Mouse (Mus musculus) cerebellum, adult 18-20 months (tissue): ENCODE results near the gene Hist1h2bn.
"Not testable (repeated sequence)": the region's sequence is repeated elsewhere in the genome, so short reads cannot be mapped to it uniquely, and the experiment has no call there.

Experiments
- DNase-seq, 2 experiments: peaks; one replicate each; pipeline ENCODE4 v3.0.0; 2021

The Hist1h2bn gene

DNA sequence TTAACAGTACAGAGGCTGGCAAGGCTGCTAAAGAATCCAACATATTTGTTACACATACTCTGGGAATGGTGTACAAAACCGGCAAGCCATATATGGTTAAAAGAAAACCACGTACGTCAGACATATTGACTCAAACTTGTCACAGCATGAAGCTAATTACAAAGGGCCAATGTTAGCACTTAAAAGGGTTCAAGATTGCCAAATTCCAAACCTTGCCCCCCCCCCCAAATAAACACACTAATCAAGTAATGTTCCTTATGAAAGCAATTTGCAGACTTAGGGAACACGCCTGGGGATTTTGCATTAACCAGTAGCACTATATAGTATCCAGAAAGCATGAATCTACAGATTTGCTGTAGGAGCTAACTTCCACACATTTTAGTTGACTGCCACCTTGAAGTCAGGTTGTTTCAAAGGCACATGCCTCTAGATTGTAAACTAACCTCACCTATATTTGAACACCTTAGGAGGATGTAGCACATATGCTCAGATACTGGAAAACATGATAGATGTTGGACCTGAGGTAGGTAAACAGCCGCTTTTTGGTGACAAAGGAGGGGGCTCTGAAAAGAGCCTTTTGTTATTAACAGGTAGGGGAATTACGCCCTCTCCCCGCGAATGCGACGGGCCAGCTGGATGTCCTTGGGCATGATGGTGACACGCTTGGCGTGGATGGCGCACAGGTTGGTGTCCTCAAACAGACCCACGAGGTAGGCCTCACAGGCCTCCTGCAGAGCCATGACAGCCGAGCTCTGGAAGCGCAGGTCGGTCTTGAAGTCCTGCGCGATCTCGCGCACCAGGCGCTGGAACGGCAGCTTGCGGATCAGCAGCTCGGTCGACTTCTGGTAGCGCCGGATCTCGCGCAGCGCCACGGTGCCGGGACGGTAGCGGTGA is 28.7 kb downstream of the Hist1h2bn start:
- DNase-seq, result peak in 1 of 2 experiments; percentile 40

DNA sequence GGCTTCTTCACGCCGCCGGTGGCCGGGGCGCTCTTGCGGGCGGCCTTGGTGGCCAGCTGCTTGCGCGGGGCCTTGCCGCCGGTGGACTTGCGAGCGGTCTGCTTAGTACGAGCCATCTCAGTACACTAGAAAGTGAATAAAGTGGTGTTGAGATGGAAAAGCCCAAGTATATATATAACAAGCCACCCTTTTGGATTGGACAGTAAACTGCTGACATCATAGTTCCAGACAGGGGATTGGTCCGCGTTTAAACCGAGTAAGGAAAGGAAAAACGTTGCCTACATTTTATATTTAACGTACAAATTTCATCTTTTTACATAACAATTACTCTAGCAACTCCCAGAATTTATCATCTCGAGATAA is 29.3 kb downstream of the Hist1h2bn start, which contains the start of gene Hist1h3i:
TSS of gene Hist1h3i (minus strand) at position 116 of the 363 bp plus-strand sequence.
- peak; percentile 61 to 65 for DNase-seq

DNA sequence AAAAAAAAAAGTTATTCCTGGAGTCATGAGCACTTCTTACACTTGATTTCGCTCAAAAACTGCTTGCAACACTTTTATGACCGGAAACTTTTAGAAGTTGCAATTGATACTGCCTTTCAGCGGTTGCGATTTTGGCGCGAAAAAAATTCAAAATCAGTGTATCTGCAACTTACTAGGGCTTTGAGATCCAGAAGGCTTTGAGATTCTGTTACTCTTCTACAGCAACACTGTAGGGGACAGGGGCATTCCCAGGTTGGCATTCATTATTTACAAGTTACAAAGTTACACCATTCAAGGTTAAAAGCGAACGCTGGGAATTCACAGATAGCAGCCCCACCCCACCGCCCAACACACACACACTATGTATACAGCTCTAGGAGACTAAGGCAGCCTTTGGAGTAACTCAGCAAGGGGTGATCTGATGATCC is 29.8 kb downstream of the Hist1h2bn start:
- peak in 1 of 2 experiments; percentile 17 for DNase-seq

DNA sequence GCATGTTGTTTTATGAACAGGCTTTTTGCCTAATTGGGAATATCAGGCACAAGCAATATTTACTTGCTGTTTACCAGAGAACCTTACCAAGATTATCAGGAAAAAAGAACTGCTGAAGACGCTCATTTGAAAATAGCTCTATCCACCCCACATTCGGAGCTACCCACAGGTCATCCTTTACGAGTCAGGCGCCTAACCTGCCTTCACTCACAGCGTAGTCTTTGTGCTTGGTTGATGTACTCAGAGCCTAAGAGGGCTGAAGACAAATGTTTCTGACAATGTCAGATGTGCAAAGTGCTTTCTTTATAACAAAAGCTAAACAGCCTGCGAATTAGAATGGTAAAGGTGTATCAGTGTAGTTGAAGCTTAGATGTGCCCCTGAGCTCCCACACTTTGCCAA is 30.4 kb downstream of the Hist1h2bn start:
- DNase-seq, result no peak

DNA sequence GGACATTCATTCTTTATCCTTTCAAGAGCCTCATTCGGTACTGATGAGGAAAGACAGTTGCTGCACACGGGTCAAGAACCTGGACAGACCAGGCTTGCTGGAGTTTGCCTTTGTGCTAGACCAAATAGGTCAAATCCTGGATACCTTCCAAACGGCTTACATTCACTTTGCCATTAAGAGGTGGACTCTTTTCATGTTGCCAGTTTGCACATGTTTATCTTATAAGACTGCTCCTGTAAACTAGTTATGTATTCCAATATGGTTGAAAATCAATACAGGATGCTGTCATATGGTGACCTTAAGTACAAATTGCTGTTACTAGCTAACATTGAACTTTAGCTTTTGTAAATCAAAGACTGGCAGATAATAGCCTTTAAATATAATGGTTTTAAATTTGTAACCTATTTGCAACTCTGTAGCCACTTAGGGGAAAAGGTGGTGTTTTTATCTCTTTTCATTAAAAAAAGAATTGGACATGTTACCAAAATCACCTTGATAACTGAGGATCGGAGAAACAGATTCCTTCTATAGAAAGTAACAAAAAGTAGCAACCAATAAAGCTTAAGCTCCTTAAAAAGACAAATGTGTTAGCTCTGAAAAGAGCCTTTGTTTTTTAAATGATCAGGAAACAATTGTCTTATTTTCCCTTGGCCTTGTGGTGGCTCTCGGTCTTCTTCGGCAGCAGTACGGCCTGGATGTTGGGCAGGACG is 32.4 kb downstream of the Hist1h2bn start:
- no peak for DNase-seq

DNA sequence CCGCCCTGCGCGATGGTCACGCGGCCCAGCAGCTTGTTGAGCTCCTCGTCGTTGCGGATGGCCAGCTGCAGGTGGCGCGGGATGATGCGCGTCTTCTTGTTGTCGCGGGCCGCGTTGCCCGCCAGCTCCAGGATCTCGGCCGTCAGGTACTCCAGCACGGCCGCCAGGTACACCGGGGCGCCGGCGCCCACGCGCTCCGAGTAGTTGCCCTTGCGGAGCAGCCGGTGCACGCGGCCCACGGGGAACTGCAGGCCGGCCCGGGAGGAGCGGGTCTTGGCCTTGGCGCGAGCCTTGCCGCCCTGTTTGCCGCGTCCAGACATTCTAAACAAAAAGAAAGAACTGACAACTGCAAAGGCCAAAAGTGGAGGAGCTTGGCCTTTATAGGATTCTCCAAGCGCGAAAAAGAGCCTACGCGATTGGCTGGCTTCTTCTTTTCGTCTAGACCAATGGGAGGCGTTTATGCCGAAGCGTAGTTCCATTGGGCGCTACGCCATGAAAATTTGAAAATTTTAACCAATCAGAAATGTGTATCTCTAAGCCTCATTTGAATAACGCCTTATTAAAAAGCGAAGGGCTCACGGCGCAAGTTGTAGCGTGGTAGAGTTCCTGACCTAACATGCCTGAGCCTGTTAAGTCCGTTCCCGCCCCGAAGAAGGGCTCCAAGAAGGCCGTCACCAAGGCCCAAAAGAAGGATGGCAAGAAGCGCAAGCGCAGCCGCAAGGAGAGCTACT is 33.1 kb downstream of the Hist1h2bn start, which contains the start of the genes Hist1h2an and Hist1h2bp:
TSS of gene Hist1h2an (minus strand) at position 320 of the 731 bp plus-strand sequence.
TSS of gene Hist1h2bp (plus strand) at position 563 of the 731 bp plus-strand sequence.
- DNase-seq, result peak; percentile 84 to 86

DNA sequence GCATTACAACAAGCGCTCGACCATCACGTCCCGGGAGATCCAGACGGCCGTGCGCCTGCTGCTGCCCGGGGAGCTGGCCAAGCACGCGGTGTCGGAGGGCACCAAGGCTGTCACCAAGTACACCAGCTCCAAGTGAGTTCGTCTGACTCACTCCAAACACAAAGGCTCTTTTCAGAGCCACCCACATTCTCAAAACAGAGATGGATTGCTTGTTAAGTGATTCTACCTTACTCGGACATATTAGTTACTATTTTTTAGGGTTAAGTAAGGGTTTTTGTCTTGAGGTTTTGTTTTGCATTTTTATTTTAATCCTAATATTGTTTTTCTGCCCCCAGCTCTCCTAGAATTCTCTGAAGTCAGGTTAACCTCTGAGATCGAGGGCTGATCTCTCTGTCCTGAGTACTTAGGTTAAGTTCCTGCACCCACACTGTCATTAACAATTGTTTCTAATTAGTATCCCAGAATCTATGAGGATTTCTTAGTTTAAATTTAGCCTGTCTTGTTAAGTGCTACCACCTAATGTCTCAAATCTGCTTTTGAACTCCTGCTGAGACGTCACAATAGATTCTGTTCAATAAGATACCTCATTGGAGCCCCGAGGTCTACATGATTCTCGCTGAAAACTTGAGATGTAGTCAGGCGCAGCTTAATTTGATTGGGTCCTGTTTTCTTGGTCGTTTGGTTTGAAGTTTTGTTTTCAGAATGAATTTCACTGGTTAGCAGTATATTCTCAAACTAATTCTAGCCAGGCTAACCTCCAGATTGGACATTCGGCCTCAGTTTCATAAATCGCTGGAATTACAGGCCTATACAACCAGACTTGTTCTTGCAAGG is 34.1 kb downstream of the Hist1h2bn start:
- peak in 1 of 2 experiments; percentile 15 for DNase-seq

DNA sequence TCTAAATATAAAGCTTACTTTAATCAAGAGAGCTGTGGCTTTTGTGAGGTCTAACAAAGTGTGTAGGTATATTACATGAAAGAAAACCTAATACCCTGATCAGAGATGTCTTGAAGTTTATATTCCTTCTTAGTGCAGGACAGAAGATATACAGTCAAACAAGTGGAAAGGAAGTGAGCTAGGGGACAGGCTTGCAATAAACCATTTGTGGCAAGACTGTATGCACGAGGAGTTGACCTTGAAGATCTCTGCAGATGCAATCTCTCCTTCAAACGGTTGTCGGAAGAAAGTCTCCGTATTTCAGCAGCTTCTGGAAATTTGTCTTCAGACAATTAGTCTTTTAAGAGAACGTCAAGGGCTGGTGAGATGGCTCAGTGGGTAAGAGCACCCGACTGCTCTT is 36.0 kb downstream of the Hist1h2bn start:
- DNase-seq, result no peak

DNA sequence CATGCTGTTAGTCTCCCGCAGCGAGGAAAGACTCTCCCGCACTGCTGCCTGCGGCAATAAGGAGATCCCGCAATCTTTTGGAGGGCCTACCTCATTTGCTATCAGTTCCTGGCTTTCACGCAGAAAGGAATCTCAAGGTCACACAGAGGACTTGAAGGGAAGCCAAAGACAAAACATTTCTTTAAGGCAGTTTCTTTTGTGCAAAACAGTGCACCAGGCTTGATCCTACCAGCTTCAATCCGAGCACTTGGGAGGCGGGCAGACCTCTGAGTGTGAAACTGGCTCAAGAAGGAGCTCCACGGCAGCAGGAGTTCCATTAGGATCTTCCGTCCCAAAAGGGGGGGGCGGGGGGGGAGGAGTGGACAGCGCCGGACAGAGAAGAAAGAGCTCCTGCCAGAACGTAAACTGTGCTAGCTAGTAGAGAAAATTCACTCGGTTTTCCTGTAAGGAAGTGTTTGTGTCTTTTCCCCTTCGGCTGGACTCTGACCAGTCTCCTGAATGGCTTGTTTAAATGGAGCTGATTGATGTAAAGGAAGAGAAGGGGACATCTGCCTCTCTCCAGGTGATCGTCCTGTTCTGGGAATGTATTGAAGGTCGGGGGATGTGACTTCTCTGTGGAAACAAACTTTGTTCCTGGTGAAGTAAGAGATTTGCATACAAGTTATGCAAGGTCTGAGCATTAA is 36.8 kb downstream of the Hist1h2bn start:
- DNase-seq, result no peak

DNA sequence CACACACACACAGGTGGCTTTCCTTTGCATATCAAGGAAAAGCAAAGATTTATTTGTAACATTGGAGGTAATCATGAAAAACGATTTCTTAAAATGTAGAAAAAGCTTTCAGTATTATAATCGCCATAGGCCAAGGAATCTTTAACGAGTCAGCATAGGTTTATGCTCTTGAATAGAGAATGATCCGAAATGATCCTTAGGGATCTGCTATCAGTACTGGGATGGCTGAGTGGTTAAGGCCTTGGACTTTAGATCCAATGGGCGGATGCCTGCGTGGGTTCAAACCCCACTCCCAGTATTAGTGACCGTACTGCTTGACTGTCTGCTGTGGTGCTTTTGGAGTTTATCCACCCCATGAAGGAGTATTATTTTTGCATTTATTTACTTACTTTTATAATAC is 41.7 kb downstream of the Hist1h2bn start:
- no peak for DNase-seq

DNA sequence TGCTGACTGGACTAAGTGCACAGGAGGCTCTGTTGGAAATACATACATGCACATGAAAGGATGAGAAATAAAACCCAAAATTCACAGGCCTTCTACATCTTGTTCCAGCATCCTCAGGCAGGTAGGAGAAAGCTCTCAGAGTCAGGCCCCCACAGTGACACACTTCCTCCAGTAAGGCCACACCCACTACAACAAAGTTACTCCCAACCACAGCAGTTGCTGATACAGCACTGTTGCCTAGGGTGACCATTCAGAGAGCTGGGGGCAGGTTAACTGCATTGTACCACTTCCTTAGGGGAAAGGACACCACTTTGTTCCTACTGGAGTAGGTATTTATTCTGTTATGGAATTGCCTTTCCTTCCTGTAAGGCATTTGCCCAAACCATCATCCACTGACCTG is 43.2 kb downstream of the Hist1h2bn start:
- DNase-seq, result not testable (repeated sequence)

DNA sequence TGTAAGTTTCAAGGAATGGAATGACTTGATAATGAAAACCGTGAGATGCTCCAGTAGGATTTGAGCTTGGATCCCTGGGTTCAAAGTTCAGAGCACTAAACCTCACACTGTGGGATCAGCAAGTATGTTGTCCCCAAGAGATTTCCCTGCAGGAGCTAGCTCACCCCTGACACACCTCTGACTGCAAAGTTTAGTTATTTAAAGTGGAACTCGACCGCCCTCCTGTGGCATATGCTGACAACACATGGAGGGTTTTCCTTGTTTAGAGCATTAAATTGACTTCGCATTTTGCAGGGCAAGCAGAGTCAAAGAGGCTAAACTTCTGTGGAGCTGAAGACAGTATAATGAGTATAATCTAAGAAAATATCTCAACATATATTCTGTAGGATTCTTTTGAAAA is 49.1 kb downstream of the Hist1h2bn start:
- DNase-seq, result not testable (repeated sequence)
